Mouse (Mus musculus) thymus, postnatal 25 days (tissue): ENCODE data around the gene Itga3.
A peak's percentile ranks its signal among the peaks of the same experiment; 100 is the strongest.
"Not testable (repeated sequence)": the region's sequence is repeated elsewhere in the genome, so short reads cannot be mapped to it uniquely, and the experiment has no call there.

Experiments
- DNase-seq: peaks from one replicate; pipeline ENCODE4 v3.0.0; 2022

Gene Itga3

GRCm38 (mm10) chr11:95026090-95026542 is 50.5 kb downstream of the Itga3 start:
- no peak for DNase-seq

DNA sequence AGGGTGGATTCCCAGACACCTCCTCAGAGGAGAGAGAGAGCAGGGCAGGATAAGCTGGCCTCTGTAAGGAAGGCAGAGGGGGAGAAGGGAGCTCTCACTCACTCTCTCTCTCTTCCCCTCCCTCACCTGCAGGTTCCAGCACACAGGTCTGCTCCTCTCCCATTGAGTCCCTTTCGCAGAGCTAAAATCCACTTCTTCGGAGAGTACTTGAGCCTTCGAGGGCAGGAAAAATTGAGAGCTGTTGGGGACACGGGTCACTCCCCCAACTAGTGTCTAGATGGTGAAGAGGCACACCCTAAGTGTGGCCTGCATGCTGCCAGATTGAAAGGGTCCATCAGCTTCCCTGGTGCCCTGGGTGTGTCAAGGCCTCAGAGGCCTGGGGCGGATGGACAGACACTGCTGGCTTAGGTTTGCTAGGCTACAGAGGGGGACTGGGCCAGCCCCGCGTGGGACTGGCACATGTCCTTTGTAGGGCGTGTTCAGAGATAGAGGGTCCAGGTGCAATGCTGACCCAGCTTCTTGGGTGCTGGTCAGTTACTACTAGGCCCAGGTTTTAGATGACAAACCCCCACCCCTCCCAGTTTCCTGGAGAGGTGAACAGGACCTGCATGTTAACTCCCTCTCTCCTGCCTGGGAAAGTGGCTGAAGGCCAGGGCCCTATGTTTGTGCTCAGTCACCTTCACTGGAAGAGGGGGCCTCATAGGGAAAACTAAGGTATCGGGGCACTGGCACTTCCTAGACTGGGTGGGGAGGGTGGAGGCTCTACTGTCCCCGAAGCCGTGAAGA is 51.2 kb downstream of the Itga3 start:
- no peak for DNase-seq

DNA sequence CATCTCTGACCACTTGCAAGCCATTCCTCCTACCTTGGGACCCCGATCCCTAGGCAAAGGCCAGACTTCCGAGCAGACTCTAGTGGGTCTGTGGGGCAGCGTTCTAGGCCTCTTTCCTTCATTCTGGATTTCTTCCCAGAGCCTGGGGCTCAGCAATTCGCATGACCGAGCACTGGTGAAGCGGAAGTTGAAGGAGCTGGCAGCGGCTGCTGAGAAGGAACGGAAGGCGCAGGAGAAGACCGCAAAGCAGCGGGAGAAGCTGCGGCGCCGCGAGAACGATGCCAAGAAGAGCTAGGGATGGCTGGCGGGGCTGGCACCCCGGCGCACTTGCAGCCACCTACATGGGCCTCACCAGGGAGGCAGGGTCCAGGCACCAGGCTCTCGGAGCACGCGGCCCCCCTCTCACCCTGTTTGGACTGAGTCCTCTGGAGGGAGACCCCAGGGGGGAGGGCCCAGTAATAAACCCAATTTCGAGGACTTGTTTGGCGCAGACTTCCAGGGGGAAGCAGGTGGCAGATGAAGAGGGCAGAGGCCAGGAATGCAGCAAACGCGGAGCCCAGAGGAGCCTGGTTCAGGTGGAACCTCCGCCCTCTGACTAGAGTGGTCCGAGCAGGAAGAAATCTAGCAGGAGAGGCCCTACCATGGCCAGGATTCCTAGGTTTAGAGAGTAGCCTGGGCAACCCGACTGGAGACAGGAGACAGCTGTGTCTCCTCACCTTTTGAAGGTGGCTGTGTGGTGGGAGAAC is 52.0 kb downstream of the Itga3 start:
- no peak for DNase-seq

- no peak for DNase-seq
These were observed 53.1 kb downstream of the Itga3 start for GRCm38 (mm10) chr11:95023481-95023880.

DNA sequence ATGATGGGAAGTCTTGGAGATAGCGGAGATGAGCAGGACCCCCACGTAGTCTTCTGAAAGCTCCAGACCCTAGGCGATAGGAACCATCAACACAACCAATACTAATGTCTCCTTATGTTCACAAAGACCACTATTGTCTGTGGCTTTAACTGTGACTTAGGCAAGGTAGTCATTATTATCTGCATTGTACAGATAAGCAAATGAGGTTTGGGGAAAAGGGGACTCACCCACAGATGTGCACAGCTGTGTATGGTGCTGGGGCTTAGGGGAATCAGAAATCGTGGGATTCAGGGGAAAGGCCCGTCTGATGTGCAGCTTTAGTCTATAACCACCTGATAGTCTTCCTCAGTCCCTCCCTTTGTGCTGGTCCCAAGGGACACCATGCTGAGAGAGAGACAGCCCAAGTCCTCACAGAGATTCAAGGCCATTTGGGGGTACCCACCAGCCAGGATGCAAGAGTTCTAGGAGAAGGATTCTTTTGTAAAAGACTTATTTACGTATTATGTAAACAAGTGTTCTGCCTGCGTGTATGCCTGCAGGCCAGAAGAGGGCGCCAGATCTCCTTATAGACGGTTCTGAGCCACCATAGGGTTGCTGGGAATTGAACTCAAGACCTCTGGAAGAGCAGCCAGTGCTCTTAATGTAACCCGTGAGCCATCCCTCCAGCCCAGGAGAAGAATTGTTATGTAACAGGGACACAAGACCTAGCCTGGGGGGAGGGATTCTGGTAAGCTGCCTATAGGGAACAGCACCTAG is 54.2 kb downstream of the Itga3 start:
- no peak for DNase-seq

DNA sequence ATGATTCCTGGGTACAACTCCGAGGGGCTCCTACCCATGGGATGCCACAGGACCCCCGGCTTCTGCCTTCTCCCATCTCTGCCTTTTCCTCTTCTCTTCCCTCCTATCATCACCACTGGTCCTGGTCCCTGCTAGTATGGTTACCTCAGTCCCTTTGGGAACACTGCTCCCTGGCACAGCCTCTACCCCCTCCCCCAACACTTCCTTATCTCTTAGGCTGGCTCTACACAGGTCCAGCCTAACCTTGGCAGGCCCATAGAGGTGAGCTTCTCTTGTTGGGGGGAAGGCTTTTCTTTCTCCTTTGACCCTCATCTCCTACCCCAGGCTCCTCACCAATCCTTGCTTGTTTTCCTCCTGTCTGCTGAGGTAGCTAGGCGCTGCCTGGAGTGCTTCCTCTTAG is 61.1 kb downstream of the Itga3 start:
- no peak for DNase-seq

DNA sequence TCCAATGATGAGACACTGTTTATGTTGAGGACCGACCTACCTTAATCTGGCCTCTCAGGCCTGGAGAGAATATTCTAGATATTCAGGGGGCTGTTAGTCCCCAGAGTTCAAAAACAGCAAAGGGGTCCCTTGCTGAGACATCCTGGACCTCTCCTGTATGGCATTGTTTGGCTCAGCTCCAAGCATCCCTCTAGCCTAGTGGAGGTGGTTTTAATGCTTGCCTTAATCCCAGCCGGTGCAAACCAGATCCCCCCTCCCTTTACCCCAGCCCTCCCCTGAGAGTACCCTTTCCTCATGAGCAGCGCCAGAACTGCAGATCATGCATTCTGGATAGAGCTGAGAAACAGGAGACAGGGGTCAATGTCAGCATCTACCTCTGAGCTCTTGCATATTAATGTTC is 64.1 kb downstream of the Itga3 start:
- DNase-seq: no peak

- DNase-seq: no peak
These were observed 64.5 kb downstream of the Itga3 start for GRCm38 (mm10) chr11:95012075-95012474.

- DNase-seq: no peak
These were observed 65.2 kb downstream of the Itga3 start for GRCm38 (mm10) chr11:95011416-95011815.

DNA sequence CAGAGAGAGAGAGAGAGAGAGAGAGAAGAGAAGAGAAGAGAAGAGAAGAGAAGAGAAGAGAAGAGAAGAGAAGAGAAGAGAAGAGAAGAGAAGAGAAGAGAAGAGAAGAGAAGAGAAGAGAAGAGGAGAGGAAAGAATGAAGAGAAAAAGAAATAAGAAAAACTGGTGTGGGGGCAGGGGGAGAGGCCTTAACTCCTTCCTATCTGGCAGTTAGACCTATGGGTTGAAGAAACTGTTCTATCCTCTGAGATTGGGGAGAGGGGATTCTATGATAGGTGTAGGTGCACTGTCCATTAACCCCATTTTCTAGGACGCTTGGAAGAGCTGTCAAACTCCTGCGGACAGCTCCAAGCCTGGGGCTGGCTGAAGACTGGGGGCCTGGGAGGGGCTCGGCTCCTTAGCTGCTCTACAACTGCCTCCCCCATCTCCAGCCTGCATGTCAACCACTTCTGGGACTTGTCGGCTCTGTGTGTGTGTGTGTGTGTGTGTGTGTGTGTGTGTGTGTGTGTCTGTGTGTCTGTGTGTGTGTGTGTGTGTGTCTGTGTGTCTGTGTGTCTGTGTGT is 65.7 kb downstream of the Itga3 start:
- not testable (repeated sequence) for DNase-seq

- DNase-seq: no peak
These were observed 66.4 kb downstream of the Itga3 start for GRCm38 (mm10) chr11:95010141-95010739.

- no peak for DNase-seq
These were observed 67.0 kb downstream of the Itga3 start, which contains the start of gene Samd14 for GRCm38 (mm10) chr11:95009629-95010014. Gene Samd14 (plus strand): TSS chr11:95009879.

DNA sequence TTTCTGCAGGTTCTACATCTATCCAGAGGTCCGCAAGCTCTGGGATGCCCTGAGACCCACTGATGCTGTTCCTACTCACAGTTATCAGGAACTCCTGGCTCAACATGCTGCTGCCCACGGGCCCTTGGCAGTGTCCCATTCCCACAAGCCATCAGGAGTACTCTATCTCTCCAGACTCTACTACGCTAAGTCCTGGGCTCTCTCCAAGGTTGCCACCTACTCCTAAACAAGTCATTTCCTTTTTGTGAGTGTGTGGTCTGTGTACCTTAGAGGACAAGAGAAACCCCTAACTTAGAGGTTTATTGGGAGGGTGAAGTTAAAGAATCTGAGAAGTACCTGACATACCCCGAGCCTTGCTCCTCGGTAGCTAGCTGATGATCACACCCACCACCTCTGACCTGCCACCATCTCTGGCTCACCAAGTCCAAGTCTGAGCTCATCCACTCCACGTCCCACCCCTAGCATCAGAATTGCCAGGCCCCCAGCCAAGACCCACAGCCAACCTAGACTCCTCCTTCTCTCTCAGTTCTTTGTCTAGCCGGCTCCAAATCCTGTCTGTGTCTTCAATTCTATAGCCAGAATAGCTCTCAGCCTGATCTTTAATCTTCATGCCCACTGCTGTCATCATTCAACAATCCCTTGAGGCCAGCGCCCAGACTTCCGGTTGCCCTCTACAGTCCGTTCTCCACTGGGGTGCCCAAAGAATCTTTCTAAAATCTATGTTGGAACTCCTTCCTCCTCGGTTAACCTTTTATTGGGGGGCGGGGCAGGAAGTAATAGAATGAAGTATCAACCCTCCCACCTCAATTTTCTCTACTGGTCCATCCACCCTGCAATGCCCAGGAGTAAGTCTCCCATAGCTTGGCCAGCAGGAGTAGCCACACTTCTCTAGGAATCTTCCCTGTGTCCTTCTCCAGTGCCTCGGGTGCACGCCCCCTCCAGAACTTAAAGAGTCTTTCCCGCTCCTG is 67.7 kb downstream of the Itga3 start:
- no peak for DNase-seq

- DNase-seq: no peak
These were observed 69.2 kb downstream of the Itga3 start for GRCm38 (mm10) chr11:95007418-95007817.

DNA sequence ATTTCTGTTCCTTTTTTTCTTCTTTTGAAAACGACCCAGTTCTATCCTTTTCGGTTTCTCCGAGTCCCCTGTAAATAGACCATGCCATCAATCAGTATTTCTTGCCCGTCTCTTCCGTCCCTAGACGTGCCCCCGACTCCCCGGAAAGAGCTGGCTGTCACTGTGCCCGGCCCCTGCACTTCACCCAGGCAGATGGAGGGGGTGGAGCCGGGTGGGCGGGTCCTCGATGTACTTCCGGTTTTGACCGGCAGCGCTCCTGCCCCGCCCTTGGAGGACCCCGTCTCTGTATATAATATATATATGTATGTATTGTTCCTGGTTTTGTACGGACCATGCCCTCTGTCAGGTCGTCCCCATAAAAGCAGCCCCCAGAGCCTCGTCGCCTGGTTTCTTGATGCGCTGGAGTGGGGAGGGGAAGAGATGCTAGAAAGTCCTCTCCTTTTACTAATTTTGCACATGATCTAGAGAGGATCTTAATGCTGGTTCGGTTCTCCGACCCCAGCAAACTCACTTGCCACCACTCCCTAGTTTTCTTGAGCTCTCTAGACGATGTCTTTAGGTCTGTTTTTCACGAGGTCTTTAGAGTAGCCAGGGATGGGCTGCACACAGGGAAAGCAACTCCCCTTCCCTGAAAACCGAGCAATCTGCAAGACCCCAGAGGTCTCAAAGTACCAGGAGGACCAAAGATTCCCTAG is 69.9 kb downstream of the Itga3 start:
- peak; percentile 83 for DNase-seq

DNA sequence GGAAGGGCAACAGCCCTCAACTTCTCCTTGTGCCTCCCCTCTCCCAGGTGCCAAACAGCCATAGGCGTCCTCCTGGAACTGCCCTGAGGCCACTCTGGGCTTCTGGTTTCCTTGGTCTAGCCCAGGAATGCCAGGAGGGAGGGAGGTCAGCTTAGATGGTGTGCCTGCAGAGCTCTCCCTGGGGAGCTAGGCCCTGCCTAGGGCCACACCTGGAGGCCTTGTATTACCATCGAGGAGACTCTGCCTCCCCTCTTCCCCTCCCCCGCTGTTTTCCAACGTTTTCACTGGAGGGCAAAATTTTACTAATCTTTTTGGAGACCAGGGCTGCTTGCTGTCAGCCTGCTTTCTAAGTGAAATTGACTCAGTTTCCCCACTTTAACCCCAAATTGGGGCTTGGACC is 70.6 kb downstream of the Itga3 start:
- DNase-seq: no peak

DNA sequence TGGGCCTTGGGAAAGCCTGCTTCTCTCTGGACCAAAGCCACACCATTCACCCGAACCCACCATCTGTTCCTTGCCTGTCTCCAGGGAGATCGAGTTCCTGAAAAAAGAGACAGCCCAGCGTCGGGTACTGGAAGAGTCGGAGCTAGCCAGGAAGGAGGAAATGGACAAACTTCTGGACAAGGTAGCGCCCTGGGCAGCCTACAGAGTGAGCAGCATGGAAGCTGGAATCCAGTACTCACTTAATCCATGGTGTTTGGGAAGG is 71.7 kb downstream of the Itga3 start:
- no peak for DNase-seq

DNA sequence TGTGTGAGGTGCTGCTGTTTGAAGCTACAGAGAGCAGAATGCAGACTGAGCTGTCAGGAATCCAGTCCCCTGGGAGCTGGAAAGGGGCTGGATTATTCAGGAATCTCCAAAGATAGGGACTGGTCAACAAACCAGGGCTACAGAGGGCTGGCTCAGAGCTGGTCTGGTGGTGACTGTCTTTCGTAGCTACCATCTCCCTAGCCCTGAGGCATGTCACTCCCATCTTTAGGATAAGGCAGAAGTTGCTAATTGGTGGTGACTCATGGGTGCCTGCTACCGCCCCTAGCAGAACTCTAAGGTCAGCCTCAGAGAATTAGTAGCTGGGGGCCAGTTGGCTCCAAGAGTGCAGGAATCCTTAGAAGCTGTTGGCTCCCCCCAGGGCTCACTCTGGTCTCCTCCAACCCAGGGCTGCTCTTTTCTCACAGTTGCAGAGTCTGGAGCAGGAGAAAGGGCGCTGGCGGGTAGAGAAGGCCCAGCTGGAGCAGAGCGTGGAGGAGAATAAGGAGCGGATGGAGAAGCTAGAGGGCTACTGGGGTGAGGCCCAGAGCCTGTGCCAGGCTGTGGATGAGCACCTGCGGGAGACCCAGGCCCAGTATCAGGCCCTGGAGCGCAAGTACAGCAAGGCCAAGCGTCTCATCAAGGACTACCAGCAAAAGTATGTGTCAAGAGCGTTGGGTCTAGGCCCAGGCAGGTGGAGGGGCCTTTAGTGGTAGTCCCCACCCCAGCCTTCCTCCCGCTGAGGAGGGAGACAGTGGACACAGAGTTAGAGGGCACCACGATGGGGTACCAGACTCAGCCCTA is 72.3 kb downstream of the Itga3 start:
- DNase-seq: no peak

DNA sequence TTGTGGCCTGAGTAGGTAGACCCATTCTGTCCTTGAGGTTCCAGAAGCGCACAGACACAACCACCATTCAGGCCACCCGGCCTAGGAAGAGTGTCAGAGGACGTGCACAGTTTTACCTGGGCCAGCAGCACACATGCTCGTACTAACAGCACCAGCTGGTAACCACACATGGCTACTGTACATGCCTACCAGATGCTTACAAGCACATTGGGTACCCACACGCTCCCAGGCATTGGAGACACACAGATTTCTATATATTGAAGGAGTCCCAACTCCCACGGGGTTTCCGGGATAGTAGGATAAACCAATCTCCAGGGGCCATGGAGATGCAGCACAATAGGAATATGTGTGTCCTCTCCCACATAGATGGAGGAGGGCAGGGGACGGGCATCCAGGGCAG is 73.9 kb downstream of the Itga3 start:
- DNase-seq: no peak
